Mouse (Mus musculus) C2C12 (cell line): ENCODE measurements around the gene Ndst2.

Experiments
- CTCF ChIP-seq: IDR thresholded peaks from one replicate; pipeline ENCODE4 v1.5.1; 2011; ENCODE audit not compliant: control insufficient read depth, insufficient read depth, insufficient read length
- MYOD1 ChIP-seq: IDR thresholded peaks from one replicate; pipeline ENCODE4 v1.6.1; 2011; ENCODE audit warnings: low read depth; ENCODE audit not compliant: control insufficient read depth, insufficient read length
- USF1 ChIP-seq: IDR thresholded peaks from one replicate; pipeline ENCODE4 v1.6.1; 2011; ENCODE audit warnings: low read depth, mild to moderate bottlenecking, control low read depth, moderate library complexity

DNA sequence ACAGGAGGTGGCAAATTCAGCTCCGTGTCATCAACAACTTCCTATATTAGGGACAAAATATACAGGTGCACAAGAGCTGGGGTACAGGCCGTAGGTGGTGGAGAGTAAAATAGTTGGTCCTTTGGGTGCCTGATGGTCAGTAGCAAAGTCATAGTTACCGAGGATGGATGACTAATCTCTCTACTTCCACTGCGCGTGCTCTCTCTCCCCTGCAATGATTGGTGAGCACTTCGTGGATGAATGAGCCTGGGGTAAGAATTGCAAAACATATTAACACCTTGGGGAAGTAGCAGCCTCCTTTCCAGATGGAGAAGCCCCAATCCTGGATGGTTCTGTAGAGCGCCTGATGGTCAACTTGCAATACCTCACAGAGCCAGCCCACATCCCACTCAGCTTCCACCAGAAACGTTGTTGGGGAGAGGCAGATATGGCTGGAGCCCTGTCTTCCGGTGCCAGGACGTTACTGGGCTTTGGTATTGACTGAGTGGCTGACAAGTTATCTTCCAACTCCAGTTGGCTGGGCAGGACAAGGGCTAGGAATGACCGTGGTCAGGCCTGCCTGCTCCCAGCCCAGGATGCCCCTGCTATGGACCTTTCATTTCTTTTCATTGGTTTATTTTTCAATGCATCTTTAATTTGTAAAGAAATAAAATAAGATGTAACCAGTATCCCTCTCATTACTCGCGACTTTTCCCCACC, 40.0 kb downstream of the Ndst2 start:
- TF ChIP-seq CTCF: no peak
- no peak for TF ChIP-seq MYOD1
- TF ChIP-seq USF1: no peak
